Mouse (Mus musculus): ENCODE results near the gene Klc4. TPM values are rescaled to one million over a fixed set of nuclear protein-coding genes. Genes with fewer than 3 reads are reported as not detected.

Gene Klc4
- polyA plus RNA-seq, 1 experiment from 2014 or later: 93.7 TPM

DNA sequence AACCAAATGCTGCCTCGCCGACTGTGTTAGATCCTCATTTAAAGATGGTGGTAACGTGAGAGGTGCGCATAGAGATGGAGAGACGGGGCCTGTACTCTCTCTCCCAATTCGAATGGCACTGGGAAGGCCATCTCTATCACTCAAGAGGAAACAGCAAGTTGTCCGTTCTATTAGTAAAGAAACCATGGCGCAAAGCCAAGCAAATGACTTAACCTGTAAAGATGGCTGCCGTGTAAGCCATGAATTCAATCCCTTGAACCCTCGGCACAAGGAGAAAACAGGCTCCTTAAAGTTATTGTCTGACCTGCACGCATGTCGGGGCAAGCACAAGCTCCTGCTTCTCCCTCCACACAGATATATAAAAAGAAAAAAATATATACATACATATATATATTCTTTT lies 28.0 kb downstream of the Klc4 start:
- WGBS: 40% methylated on average over 12 of the region's 12 CpGs
- Histone ChIP-seq H3K4me3 (ENCODE audit: low read length) (peak overlapping the region; percentile 23), H3K36me3 (ENCODE audit: control insufficient read depth, insufficient read depth, low read length) (no peaks in the 10 kb centered on the region), H3K4me2 (ENCODE audit: low read depth, low read length) (peak overlapping the region; percentile 44), H3K9ac (ENCODE audit: low read depth, low read length) (no peak overlapping the region), H3K27ac (ENCODE audit: low read length) (peak overlapping the region; percentile 87), H3K27me3 (replicated peaks; ENCODE audit: control insufficient read depth, insufficient read depth, low read length) (no peaks in the 10 kb centered on the region), H3K4me1 (ENCODE audit: control insufficient read depth, insufficient read depth, low read length) (peaks cover 70% of the 10 kb centered on the region), H3K9me3 (ENCODE audit: control insufficient read depth, low read length) (no peaks in the 10 kb centered on the region)
- ATAC-seq: no peak

DNA sequence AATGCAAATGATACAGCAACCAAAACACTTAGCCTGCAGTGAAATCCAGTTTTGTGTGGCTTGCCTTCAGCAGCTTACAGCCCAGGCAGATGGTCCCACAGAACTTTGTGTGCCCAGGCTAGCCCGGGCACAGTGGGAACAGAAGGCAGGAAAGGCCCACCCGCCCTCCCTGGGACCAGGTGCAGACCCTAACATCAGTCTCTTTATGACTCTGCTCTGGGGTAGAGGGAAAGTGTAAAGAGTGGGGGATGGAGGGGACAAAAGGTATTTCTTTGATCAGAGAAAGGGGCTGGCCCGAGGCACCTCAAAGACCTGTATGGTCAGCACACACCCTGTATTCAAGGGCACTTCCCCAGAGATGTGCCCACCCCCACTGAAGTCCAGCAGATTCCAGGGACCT lies 32.6 kb downstream of the Klc4 start:
- Histone ChIP-seq H3K4me1 (ENCODE audit: control insufficient read depth, insufficient read depth, low read length) (peaks cover 44% of the 10 kb centered on the region), H3K36me3 (ENCODE audit: control insufficient read depth, insufficient read depth, low read length) (no peaks in the 10 kb centered on the region), H3K4me3 (ENCODE audit: low read length) (no peak overlapping the region), H3K27me3 (replicated peaks; ENCODE audit: control insufficient read depth, insufficient read depth, low read length) (no peaks in the 10 kb centered on the region), H3K9me3 (ENCODE audit: control insufficient read depth, low read length) (no peaks in the 10 kb centered on the region), H3K4me2 (ENCODE audit: low read depth, low read length) (no peak overlapping the region), H3K9ac (ENCODE audit: low read depth, low read length) (0 out of 2 replicates have a peak overlapping the region, but pooled peaks have one; percentile 11), H3K27ac (ENCODE audit: low read length) (0 out of 2 replicates have a peak overlapping the region, but pooled peaks have one; percentile 6)
- no peak for ATAC-seq
- 47% methylated on average over 3 of the region's 3 CpGs for WGBS

DNA sequence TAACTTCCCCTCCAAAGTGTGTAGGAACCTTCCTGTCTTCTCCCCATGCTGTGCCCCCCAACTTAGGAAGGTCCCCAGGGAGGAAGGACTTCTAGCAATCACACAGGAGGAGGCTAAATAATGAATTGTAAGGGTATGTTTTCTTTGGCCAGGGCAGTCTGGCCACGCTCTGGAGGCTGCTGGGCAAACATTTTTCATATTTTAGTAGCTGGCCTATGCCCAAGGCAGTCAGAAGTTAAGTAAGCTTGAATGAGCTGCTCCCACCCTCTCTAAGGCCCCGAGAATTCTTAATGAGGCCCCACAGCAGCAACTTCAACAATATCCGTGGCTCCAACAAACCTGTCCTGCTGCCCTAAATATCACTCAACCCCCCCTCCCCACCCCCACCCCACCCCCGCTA lies 33.0 kb downstream of the Klc4 start:
- Histone ChIP-seq H3K36me3 (ENCODE audit: control insufficient read depth, insufficient read depth, low read length) (no peaks in the 10 kb centered on the region), H3K4me3 (ENCODE audit: low read length) (no peak overlapping the region), H3K9me3 (ENCODE audit: control insufficient read depth, low read length) (no peaks in the 10 kb centered on the region), H3K27ac (ENCODE audit: low read length) (0 out of 2 replicates have a peak overlapping the region, but pooled peaks have one; percentile 6), H3K4me2 (ENCODE audit: low read depth, low read length) (no peak overlapping the region), H3K27me3 (replicated peaks; ENCODE audit: control insufficient read depth, insufficient read depth, low read length) (no peaks in the 10 kb centered on the region), H3K9ac (ENCODE audit: low read depth, low read length) (no peak overlapping the region), H3K4me1 (ENCODE audit: control insufficient read depth, insufficient read depth, low read length) (peaks cover 39% of the 10 kb centered on the region)
- WGBS: 23% methylated on average over 4 of the region's 4 CpGs
- ATAC-seq: no peak

DNA sequence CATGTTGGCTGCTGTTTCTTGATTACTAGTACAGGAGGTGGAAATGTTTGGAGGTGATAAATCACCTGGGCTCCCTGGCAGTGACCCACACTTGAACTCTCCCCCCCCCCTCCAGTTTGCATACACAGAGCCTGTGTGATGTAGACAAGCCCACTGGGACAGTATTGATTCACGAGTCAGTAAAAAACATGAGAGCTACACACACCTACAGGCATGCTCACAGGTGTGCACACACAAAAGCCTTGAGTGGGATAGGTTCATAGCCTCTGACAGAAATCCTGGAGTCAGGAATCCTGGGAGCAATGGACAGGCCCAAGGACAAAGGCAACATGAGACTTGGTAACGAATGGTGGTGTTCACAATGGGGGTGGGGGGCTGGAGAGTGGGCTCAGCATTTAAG lies 33.6 kb downstream of the Klc4 start:
- H3K9me3 ChIP-seq (ENCODE audit: control insufficient read depth, low read length): no peaks in the 10 kb centered on the region
- 43% methylated on average over 2 of the region's 2 CpGs for WGBS
- no peak overlapping the region for H3K27ac ChIP-seq (ENCODE audit: low read length)
- no peaks in the 10 kb centered on the region for H3K36me3 ChIP-seq (ENCODE audit: control insufficient read depth, insufficient read depth, low read length)
- H3K9ac ChIP-seq (ENCODE audit: low read depth, low read length): no peak overlapping the region
- H3K4me3 ChIP-seq (ENCODE audit: low read length): no peak overlapping the region
- no peak overlapping the region for H3K4me2 ChIP-seq (ENCODE audit: low read depth, low read length)
- no peaks in the 10 kb centered on the region for H3K27me3 ChIP-seq (replicated peaks; ENCODE audit: control insufficient read depth, insufficient read depth, low read length)
- no peak for ATAC-seq
- peaks cover 33% of the 10 kb centered on the region for H3K4me1 ChIP-seq (ENCODE audit: control insufficient read depth, insufficient read depth, low read length)

DNA sequence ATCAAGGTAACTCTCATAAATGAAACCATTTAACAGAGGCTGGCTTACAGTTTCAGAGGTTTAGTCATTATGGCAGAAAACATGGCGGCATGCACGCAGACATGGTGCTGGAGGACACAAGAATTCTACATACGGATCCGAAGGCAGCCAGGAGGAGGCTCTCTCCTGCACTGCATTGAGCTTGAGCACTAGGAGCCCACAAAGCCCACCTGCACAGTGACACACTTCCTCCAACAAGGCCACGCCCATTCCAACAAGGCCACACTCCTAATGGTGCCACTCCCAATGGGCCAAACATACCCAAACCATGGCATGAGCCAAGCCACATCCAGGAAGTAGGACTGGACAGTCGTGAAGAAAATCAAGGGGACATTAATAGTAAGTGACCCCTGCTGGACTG lies 34.5 kb downstream of the Klc4 start:
- Histone ChIP-seq H3K4me1 (ENCODE audit: control insufficient read depth, insufficient read depth, low read length) (peaks cover 28% of the 10 kb centered on the region), H3K27me3 (replicated peaks; ENCODE audit: control insufficient read depth, insufficient read depth, low read length) (no peaks in the 10 kb centered on the region), H3K9ac (ENCODE audit: low read depth, low read length) (no peak overlapping the region), H3K9me3 (ENCODE audit: control insufficient read depth, low read length) (no peaks in the 10 kb centered on the region), H3K36me3 (ENCODE audit: control insufficient read depth, insufficient read depth, low read length) (no peaks in the 10 kb centered on the region), H3K4me2 (ENCODE audit: low read depth, low read length) (no peak overlapping the region), H3K4me3 (ENCODE audit: low read length) (no peak overlapping the region), H3K27ac (ENCODE audit: low read length) (no peak overlapping the region)
- no peak for ATAC-seq
- WGBS: 94% methylated on average over 6 of the region's 6 CpGs

DNA sequence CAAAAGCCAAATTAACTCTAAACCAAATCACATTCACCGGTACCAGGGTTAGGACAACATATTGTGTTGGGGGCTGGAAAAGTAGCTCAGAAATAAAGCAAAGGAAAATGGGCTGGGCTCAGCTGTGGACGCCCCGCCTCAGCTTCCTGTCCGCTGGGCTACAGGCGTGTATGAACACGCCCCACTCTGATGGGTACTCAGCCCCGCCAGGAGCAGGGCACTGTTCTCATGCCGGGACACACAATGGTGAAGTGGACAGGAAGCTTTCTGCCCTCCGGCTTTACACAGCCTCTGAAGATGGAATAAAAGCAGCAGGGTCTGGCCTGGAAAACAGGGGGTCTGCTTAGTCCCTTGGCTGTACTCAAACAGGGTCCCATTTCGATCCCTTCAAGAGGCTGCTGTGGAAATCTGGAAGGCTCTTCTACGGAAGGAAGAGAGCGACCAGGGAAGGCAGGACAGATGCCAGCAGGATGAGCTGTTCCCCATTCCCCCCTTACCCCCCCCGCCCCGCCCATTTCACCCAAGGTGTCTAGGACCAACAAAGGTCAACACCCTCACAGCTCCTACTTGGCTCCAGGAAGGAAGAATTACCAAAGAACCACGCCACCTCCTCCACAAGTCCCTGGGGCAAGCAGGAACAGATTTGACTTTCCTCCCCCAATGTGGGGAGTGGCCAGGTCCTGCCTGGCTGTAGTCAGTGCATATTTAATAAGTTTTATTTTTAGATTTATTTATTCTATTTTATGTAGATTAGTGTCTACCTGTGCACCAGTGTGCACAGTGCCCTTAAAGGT lies 35.9 kb downstream of the Klc4 start:
- Histone ChIP-seq H3K36me3 (ENCODE audit: control insufficient read depth, insufficient read depth, low read length) (no peaks in the 10 kb centered on the region), H3K9ac (ENCODE audit: low read depth, low read length) (peak overlapping the region; percentile 11), H3K4me1 (ENCODE audit: control insufficient read depth, insufficient read depth, low read length) (peaks cover 28% of the 10 kb centered on the region), H3K9me3 (ENCODE audit: control insufficient read depth, low read length) (no peaks in the 10 kb centered on the region), H3K27me3 (replicated peaks; ENCODE audit: control insufficient read depth, insufficient read depth, low read length) (no peaks in the 10 kb centered on the region), H3K27ac (ENCODE audit: low read length) (peak overlapping the region; percentile 52), H3K4me3 (ENCODE audit: low read length) (peak overlapping the region; percentile 18; the same call in 1 of the 2 replicates), H3K4me2 (ENCODE audit: low read depth, low read length) (peak overlapping the region; percentile 53)
- ATAC-seq: peak; percentile 80
- 41% methylated on average over 15 of the region's 15 CpGs for WGBS

DNA sequence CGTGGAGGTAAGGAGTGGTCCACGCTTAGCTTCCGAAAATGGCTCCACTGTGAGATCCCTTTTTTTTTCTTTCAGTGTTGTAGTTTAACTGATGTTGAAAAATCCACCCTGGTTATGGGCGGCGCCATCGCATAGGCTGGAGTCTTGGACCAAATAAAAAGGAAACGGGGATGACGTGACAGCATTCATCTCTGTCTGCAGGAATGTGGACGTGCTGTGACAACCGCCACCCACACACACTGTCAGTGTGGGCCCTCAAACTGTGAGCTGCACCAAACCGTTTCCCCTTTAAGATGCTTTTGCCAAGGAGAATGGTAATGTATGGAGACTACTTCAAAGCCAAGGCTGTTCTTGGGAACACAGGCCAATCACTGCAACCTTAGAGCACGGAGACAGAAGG lies 39.8 kb downstream of the Klc4 start:
- no peak for ATAC-seq
- H3K4me1 ChIP-seq (ENCODE audit: control insufficient read depth, insufficient read depth, low read length): peaks cover 16% of the 10 kb centered on the region; the same call in 1 of the 2 replicates
- WGBS: 85% methylated on average over 12 of the region's 12 CpGs

DNA sequence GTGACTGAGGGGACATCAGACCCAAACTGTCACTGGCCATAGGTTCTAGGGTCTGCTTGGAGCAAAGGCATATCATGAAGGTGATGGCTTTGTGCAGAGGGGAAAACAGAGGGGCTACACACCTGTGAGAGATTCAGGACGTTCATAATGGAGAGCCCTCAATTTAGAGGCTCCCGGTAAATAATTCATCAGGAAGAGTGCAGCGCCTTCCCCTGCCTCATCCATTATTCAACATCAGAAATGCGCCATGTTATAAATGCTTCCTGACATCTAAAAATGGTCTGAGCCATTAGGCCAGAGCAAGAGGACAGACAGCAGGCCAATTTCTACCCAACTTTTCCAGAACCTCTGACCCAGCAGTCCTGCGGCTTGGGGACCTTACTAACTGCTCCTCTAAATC lies 40.7 kb downstream of the Klc4 start:
- WGBS: 60% methylated on average over 5 of the region's 5 CpGs
- H3K4me2 ChIP-seq (ENCODE audit: low read depth, low read length): no peak overlapping the region
- H3K27me3 ChIP-seq (replicated peaks; ENCODE audit: control insufficient read depth, insufficient read depth, low read length): no peaks in the 10 kb centered on the region
- no peaks in the 10 kb centered on the region for H3K9me3 ChIP-seq (ENCODE audit: control insufficient read depth, low read length)
- no peak for ATAC-seq
- no peak overlapping the region for H3K27ac ChIP-seq (ENCODE audit: low read length)
- no peak overlapping the region for H3K4me3 ChIP-seq (ENCODE audit: low read length)
- H3K36me3 ChIP-seq (ENCODE audit: control insufficient read depth, insufficient read depth, low read length): no peaks in the 10 kb centered on the region
- peaks cover 16% of the 10 kb centered on the region; the same call in 1 of the 2 replicates for H3K4me1 ChIP-seq (ENCODE audit: control insufficient read depth, insufficient read depth, low read length)
- no peak overlapping the region for H3K9ac ChIP-seq (ENCODE audit: low read depth, low read length)

More for the DNA sequence above, 39.8 kb downstream of the Klc4 start:
- no peaks in the 10 kb centered on the region for H3K36me3 ChIP-seq (ENCODE audit: control insufficient read depth, insufficient read depth, low read length)
- no peaks in the 10 kb centered on the region for H3K9me3 ChIP-seq (ENCODE audit: control insufficient read depth, low read length)
- no peak overlapping the region for H3K27ac ChIP-seq (ENCODE audit: low read length)
- no peak overlapping the region for H3K4me2 ChIP-seq (ENCODE audit: low read depth, low read length)
- no peak overlapping the region for H3K4me3 ChIP-seq (ENCODE audit: low read length)
- H3K9ac ChIP-seq (ENCODE audit: low read depth, low read length): no peak overlapping the region
- H3K27me3 ChIP-seq (replicated peaks; ENCODE audit: control insufficient read depth, insufficient read depth, low read length): no peaks in the 10 kb centered on the region

DNA sequence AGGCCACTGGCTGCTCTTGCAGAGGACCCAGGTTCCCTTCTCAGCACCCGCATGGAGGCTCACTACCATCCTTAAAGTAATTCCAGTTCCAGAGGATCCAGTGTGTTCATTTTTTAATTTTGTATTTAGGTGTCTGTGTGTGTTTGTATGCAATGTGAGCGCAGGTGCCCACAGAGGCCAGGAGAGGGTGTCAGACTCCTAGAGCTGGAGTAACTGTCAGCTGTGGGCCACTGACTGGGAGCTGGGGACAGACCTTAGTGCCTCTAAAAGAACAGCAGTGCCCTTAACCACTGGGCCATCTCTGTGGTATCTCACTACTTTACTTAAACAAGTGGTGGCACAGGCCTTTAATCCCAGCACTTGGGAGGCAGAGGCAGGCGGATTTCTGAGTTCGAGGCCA lies 42.6 kb downstream of the Klc4 start:
- Histone ChIP-seq H3K9me3 (ENCODE audit: control insufficient read depth, low read length) (no peaks in the 10 kb centered on the region), H3K9ac (ENCODE audit: low read depth, low read length) (no peak overlapping the region), H3K36me3 (ENCODE audit: control insufficient read depth, insufficient read depth, low read length) (no peaks in the 10 kb centered on the region), H3K4me1 (ENCODE audit: control insufficient read depth, insufficient read depth, low read length) (peaks cover 11% of the 10 kb centered on the region; the same call in 1 of the 2 replicates), H3K27me3 (replicated peaks; ENCODE audit: control insufficient read depth, insufficient read depth, low read length) (no peaks in the 10 kb centered on the region), H3K27ac (ENCODE audit: low read length) (no peak overlapping the region), H3K4me3 (ENCODE audit: low read length) (no peak overlapping the region), H3K4me2 (ENCODE audit: low read depth, low read length) (no peak overlapping the region)
- ATAC-seq: no peak
- WGBS: 96% methylated on average over 4 of the region's 4 CpGs
